Mouse (Mus musculus) myocyte (in vitro differentiated cells): ENCODE results near the gene Ppard. TPM values are rescaled to one million over a fixed set of nuclear protein-coding genes. Genes with fewer than 3 reads are reported as not detected.

Experiments
- H3K27me3 ChIP-seq: one replicate; pipeline ENCODE4 v1.6.1; 2011; ENCODE audit not compliant: control insufficient read depth, insufficient read depth, insufficient read length
- H3K36me3 ChIP-seq: one replicate; pipeline ENCODE4 v1.6.1; 2011; ENCODE audit not compliant: control insufficient read depth, insufficient read depth
- H3K4me2 ChIP-seq: one replicate; pipeline ENCODE4 v1.6.1; 2011; ENCODE audit warnings: low read depth, control low read depth
- H3K4me3 ChIP-seq: one replicate; pipeline ENCODE4 v1.5.1; 2011; ENCODE audit warnings: mild to moderate bottlenecking, control low read depth, moderate library complexity
- H3K79me2 ChIP-seq: one replicate; pipeline ENCODE4 v1.6.1; 2011; ENCODE audit not compliant: control insufficient read depth, insufficient read depth
- H3ac ChIP-seq: one replicate; pipeline ENCODE4 v1.6.1; 2011; ENCODE audit not compliant: control insufficient read depth, insufficient read length
- CEBPB ChIP-seq: IDR thresholded peaks from 2 replicates; pipeline ENCODE4 v1.6.1; 2011; ENCODE audit warnings: mild to moderate bottlenecking, moderate library complexity; ENCODE audit not compliant: poor library complexity, insufficient read depth, severe bottlenecking
- E2F4 ChIP-seq: IDR thresholded peaks from one replicate; pipeline ENCODE4 v1.6.1; 2011; ENCODE audit warnings: mild to moderate bottlenecking, control low read depth, moderate library complexity; ENCODE audit not compliant: insufficient read depth
- MAX ChIP-seq: IDR thresholded peaks from one replicate; pipeline ENCODE4 v1.6.1; 2011; ENCODE audit warnings: low read depth, mild to moderate bottlenecking, control low read depth
- MYOD1 ChIP-seq, 3 experiments: IDR thresholded peaks; one replicate each; pipeline ENCODE4 v1.6.1; 2011; ENCODE audit warnings: control low read depth in 2 of 3, low read depth in 2 of 3, mild to moderate bottlenecking in 2 of 3, moderate library complexity in 1 of 3; ENCODE audit not compliant: insufficient read length in 2 of 3, control insufficient read depth in 1 of 3
- MYOG ChIP-seq, 3 experiments: IDR thresholded peaks; one replicate each; pipeline ENCODE4 v1.6.1; 2011; ENCODE audit warnings: control low read depth in 2 of 3, low read depth in 2 of 3, mild to moderate bottlenecking in 2 of 3; ENCODE audit not compliant: insufficient read length in 2 of 3, control insufficient read depth in 1 of 3, insufficient read depth in 1 of 3
- POLR2A ChIP-seq: IDR thresholded peaks from one replicate; pipeline ENCODE4 v1.6.1; 2011; ENCODE audit warnings: low read depth, mild to moderate bottlenecking, control low read depth, moderate library complexity; ENCODE audit not compliant: insufficient read length
- POLR2AphosphoS2 ChIP-seq: IDR thresholded peaks from one replicate; pipeline ENCODE4 v1.6.1; 2011; ENCODE audit warnings: low read depth, control low read depth; ENCODE audit not compliant: insufficient read length
- REST ChIP-seq: IDR thresholded peaks from one replicate; pipeline ENCODE4 v1.6.1; 2011; ENCODE audit warnings: mild to moderate bottlenecking, control low read depth, moderate library complexity; ENCODE audit not compliant: insufficient read depth, insufficient read length
- SRF ChIP-seq: IDR thresholded peaks from one replicate; pipeline ENCODE4 v1.6.1; 2011; ENCODE audit warnings: low read depth; ENCODE audit not compliant: control insufficient read depth, insufficient read length
- TCF12 ChIP-seq: IDR thresholded peaks from one replicate; pipeline ENCODE4 v1.6.1; 2011; ENCODE audit warnings: mild to moderate bottlenecking, control low read depth; ENCODE audit not compliant: poor library complexity, insufficient read depth, severe bottlenecking
- TCF3 ChIP-seq: IDR thresholded peaks from one replicate; pipeline ENCODE4 v1.6.1; 2011; ENCODE audit warnings: low read depth, control low read depth; ENCODE audit not compliant: insufficient read length
- USF1 ChIP-seq: IDR thresholded peaks from one replicate; pipeline ENCODE4 v1.6.1; 2011; ENCODE audit warnings: low read depth, mild to moderate bottlenecking, control low read depth, moderate library complexity
- polyA plus RNA-seq: library from polyadenylated mRNA; unstranded; fragments of >200 nt; fragmentation: generic; extraction: Trizol; gene quantifications from one replicate; pipeline ENCODE4 v1.2.1, GENCODE M21; 2012; ENCODE audit warnings: missing spikeins

Ppard gene
- polyA plus RNA-seq, 1 experiment = 32.6 TPM

- Histone ChIP-seq H3K27me3 (no peaks in the 10 kb centered on the region), H3K4me2 (no peak overlapping the region), H3K4me3 (no peak overlapping the region), H3K79me2 (peaks cover 15% of the 10 kb centered on the region), H3K36me3 (no peaks in the 10 kb centered on the region), H3ac (no peak overlapping the region)
- TF ChIP-seq POLR2A (no peak), POLR2AphosphoS2 (no peak), MYOG (IDR thresholded peaks at IDR 0.05; ENCODE audit: control insufficient read depth in 1 of 3, insufficient read depth in 1 of 3, insufficient read length in 2 of 3, low read depth in 2 of 3) (no peak), REST (no peak), TCF3 (no peak), TCF12 (no peak), CEBPB (no peak), MAX (no peak), MYOD1 (IDR thresholded peaks at IDR 0.05; ENCODE audit: control insufficient read depth in 1 of 3, insufficient read length in 2 of 3, low read depth in 2 of 3) (no peak), SRF (no peak), USF1 (no peak), E2F4 (no peak)
Measured at GRCm38 (mm10) chr17:28315611-28316160, 83.2 kb downstream of the Ppard start.

- TF ChIP-seq TCF3 (no peak), POLR2A (no peak), POLR2AphosphoS2 (no peak), USF1 (no peak), E2F4 (no peak), CEBPB (no peak), REST (no peak), TCF12 (no peak), MYOG (IDR thresholded peaks at IDR 0.05; ENCODE audit: control insufficient read depth in 1 of 3, insufficient read depth in 1 of 3, insufficient read length in 2 of 3, low read depth in 2 of 3) (no peak), MYOD1 (IDR thresholded peaks at IDR 0.05; ENCODE audit: control insufficient read depth in 1 of 3, insufficient read length in 2 of 3, low read depth in 2 of 3) (no peak), MAX (no peak), SRF (no peak)
- Histone ChIP-seq H3K36me3 (no peaks in the 10 kb centered on the region), H3K4me3 (no peak overlapping the region), H3ac (no peak overlapping the region), H3K79me2 (peaks cover 15% of the 10 kb centered on the region), H3K27me3 (no peaks in the 10 kb centered on the region), H3K4me2 (no peak overlapping the region)
Measured at GRCm38 (mm10) chr17:28316476-28316875, 84.0 kb downstream of the Ppard start.

GRCm38 (mm10) chr17:28317091-28317490, 84.6 kb downstream of the Ppard start:
- TF ChIP-seq CEBPB (no peak), MYOD1 (IDR thresholded peaks at IDR 0.05; ENCODE audit: control insufficient read depth in 1 of 3, insufficient read length in 2 of 3, low read depth in 2 of 3) (no peak), REST (no peak), SRF (no peak), USF1 (no peak), TCF3 (no peak), POLR2AphosphoS2 (no peak), MYOG (IDR thresholded peaks at IDR 0.05; ENCODE audit: control insufficient read depth in 1 of 3, insufficient read depth in 1 of 3, insufficient read length in 2 of 3, low read depth in 2 of 3) (no peak), MAX (no peak), POLR2A (no peak), E2F4 (no peak), TCF12 (no peak)
- no peaks in the 10 kb centered on the region for H3K36me3 ChIP-seq
- H3K4me2 ChIP-seq = no peak overlapping the region

GRCm38 (mm10) chr17:28317725-28318124, 85.2 kb downstream of the Ppard start:
- H3K36me3 ChIP-seq = peaks cover 3% of the 10 kb centered on the region
- H3ac ChIP-seq = no peak overlapping the region
- TF ChIP-seq USF1 (no peak), MYOD1 (IDR thresholded peaks at IDR 0.05; ENCODE audit: control insufficient read depth in 1 of 3, insufficient read length in 2 of 3, low read depth in 2 of 3) (no peak), MAX (no peak), SRF (no peak), POLR2AphosphoS2 (no peak), REST (no peak), TCF3 (no peak), TCF12 (no peak), CEBPB (no peak), POLR2A (no peak), MYOG (IDR thresholded peaks at IDR 0.05; ENCODE audit: control insufficient read depth in 1 of 3, insufficient read depth in 1 of 3, insufficient read length in 2 of 3, low read depth in 2 of 3) (no peak), E2F4 (no peak)
- H3K79me2 ChIP-seq = peaks cover 15% of the 10 kb centered on the region
- H3K4me3 ChIP-seq = no peak overlapping the region
- no peaks in the 10 kb centered on the region for H3K27me3 ChIP-seq
- no peak overlapping the region for H3K4me2 ChIP-seq

More at GRCm38 (mm10) chr17:28317091-28317490, 84.6 kb downstream of the Ppard start:
- Histone ChIP-seq H3K27me3 (no peaks in the 10 kb centered on the region), H3K79me2 (peaks cover 15% of the 10 kb centered on the region), H3K4me3 (no peak overlapping the region), H3ac (no peak overlapping the region)
